Mouse (Mus musculus): Measurements from ENCODE around the gene Hmgb1. TPM values are rescaled to one million over a fixed set of nuclear protein-coding genes. Genes with fewer than 3 reads are reported as not detected.

Gene Hmgb1
- total and polyA plus RNA-seq, 3 experiments: 227 to 899 (median 288) TPM

DNA sequence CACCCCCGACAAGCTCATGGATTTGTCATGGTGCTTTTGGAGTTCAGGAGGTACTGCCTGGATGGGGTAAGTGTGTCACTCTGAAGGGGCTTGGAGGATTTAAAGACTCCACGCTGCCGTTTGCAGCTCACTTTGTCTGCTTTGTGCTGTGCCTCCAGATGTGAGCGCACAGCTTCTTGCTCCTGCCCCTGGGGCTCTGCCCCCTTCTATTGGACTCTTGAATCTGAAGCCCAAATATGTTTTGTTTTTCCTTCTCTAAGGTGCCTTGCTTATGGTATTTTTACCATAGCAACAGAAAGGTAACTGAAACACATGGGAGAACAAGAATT lies 187.6 kb downstream of the Hmgb1 start:
- no peak overlapping the region for H3K4me2 ChIP-seq (ENCODE audit: insufficient read depth, low read depth, poor library complexity, severe bottlenecking)
- peaks cover 0 to 5% of the 10 kb centered on the region in 2 experiments; a peak in 2 of 4 replicates for H3K4me1 ChIP-seq (ENCODE audit: control insufficient read depth in 1 of 2, insufficient read depth in 2 of 2)
- in situ Hi-C loops (cut with MboI; ENCODE audit: low pct_ligation_motif_present, low pct_unique_long_range_greater_than_20kb, low sequenced_read_pairs) (no loop called here), dilution Hi-C loops (cut with MboI; ENCODE audit: extremely low pct_ligation_motif_present, extremely low pct_unique_long_range_greater_than_20kb, low sequenced_read_pairs) (no loop called here)
- no peaks in the 10 kb centered on the region for H3K36me3 ChIP-seq (replicated peaks in 1 of 2; ENCODE audit: control insufficient read depth in 1 of 2, insufficient read depth in 1 of 2, low read length in 1 of 2)
- no peak overlapping the region for H3K27ac ChIP-seq (ENCODE audit: insufficient read depth, low read depth)
- no peak for TF ChIP-seq UBTF (IDR thresholded peaks at IDR 0.05; ENCODE audit: low read depth, low read length)
- TF ChIP-seq TCF12 (IDR thresholded peaks at IDR 0.05; ENCODE audit: low read depth, low read length): no peak
- TF ChIP-seq ZNF384 (IDR thresholded peaks at IDR 0.05; ENCODE audit: low read depth, low read length): no peak
- no peak for TF ChIP-seq MAX (IDR thresholded peaks at IDR 0.05; ENCODE audit: low read length)
- TF ChIP-seq CHD2 (IDR thresholded peaks at IDR 0.05; ENCODE audit: low read length): no peak
- TF ChIP-seq ELF1 (IDR thresholded peaks at IDR 0.05; ENCODE audit: low read depth, low read length): no peak
- no peak for TF ChIP-seq KAT2A (IDR thresholded peaks at IDR 0.05; ENCODE audit: insufficient replicate concordance, low read length)
- TF ChIP-seq IRF4 (IDR thresholded peaks at IDR 0.05; ENCODE audit: low read depth, low read length): no peak
- TF ChIP-seq GABPA (IDR thresholded peaks at IDR 0.05; ENCODE audit: insufficient replicate concordance, low read depth, low read length): no peak
- TF ChIP-seq MAFK (IDR thresholded peaks at IDR 0.05; ENCODE audit: insufficient replicate concordance, low read length): no peak
- TF ChIP-seq BHLHE40 (IDR thresholded peaks at IDR 0.05; ENCODE audit: low read depth, low read length): no peak
- TF ChIP-seq JUND (conservative IDR thresholded peaks at IDR 0.05; ENCODE audit: low read depth, low read length): no peak
- no peak for TF ChIP-seq CHD1 (IDR thresholded peaks at IDR 0.05; ENCODE audit: low read depth, low read length)
- TF ChIP-seq MEF2A (IDR thresholded peaks at IDR 0.05; ENCODE audit: borderline replicate concordance, low read depth, low read length): no peak
- no peak for TF ChIP-seq POLR2A (IDR thresholded peaks at IDR 0.05; ENCODE audit: low read depth, low read length)
- no peak for TF ChIP-seq MYC (IDR thresholded peaks at IDR 0.05; ENCODE audit: low read depth, low read length)
- TF ChIP-seq RAD21 (IDR thresholded peaks at IDR 0.05; ENCODE audit: low read depth, low read length): no peak
- no peak for TF ChIP-seq POLR2AphosphoS2 (IDR thresholded peaks at IDR 0.05; ENCODE audit: low read depth, low read length)
- TF ChIP-seq ZC3H11A (IDR thresholded peaks at IDR 0.05; ENCODE audit: low read depth, low read length): no peak
- no peak overlapping the region for H3K9ac ChIP-seq (ENCODE audit: insufficient read depth, low read depth)
- peaks cover 6% of the 10 kb centered on the region for H3K9me3 ChIP-seq (replicated peaks; ENCODE audit: low read length)
- DNase-seq (ENCODE audit: extremely low read depth): no peak
- H3K4me3 ChIP-seq (replicated peaks in 1 of 3; ENCODE audit: low read depth in 2 of 3, low read length in 2 of 3, poor library complexity in 1 of 3): no peak overlapping the region
- H3K79me2 ChIP-seq (replicated peaks; ENCODE audit: control insufficient read depth, extremely low read depth, insufficient read depth, poor library complexity, severe bottlenecking): no peaks in the 10 kb centered on the region
- no peaks in the 10 kb centered on the region for H3K27me3 ChIP-seq (replicated peaks)

Other genes with a start within 250 kb of the Hmgb1 start
- not detected in 2 replicates for gene Gm42791, start 189.3 kb downstream of the Hmgb1 start, total RNA-seq (2012; rRNA removed)
- gene Gm42791, start 189.3 kb downstream of the Hmgb1 start, total RNA-seq (2014; rRNA removed): 0.42 TPM in 1 of 2 replicates, not detected in the other
- gene Gm42791, start 189.3 kb downstream of the Hmgb1 start, polyA plus RNA-seq (2012; ENCODE audit: insufficient read length, low read depth): 1.3 and 2.1 TPM in 2 replicates
- gene Uspl1, start 139 bp downstream of the Hmgb1 start, total RNA-seq (2012; rRNA removed): 37.9 and 46.8 TPM in 2 replicates
- 40.2 and 43.1 TPM in 2 replicates for gene Uspl1, start 139 bp downstream of the Hmgb1 start, total RNA-seq (2014; rRNA removed)
- gene Uspl1, start 139 bp downstream of the Hmgb1 start, polyA plus RNA-seq (2012; ENCODE audit: insufficient read length, low read depth): 37.7 and 41.6 TPM in 2 replicates
- 1.6 and 2.0 TPM in 2 replicates for gene Alox5ap, start 80.3 kb upstream of the Hmgb1 start, total RNA-seq (2012; rRNA removed)
- 6.7 and 9.9 TPM in 2 replicates for gene Alox5ap, start 80.3 kb upstream of the Hmgb1 start, total RNA-seq (2014; rRNA removed)
- 23.0 and 26.4 TPM in 2 replicates for gene Alox5ap, start 80.3 kb upstream of the Hmgb1 start, polyA plus RNA-seq (2012; ENCODE audit: insufficient read length, low read depth)
- not detected in 2 replicates for gene Medag, start 227.3 kb upstream of the Hmgb1 start, total RNA-seq (2012; rRNA removed)
- not detected in 2 replicates for gene Medag, start 227.3 kb upstream of the Hmgb1 start, total RNA-seq (2014; rRNA removed)
- not detected in 2 replicates for gene Medag, start 227.3 kb upstream of the Hmgb1 start, polyA plus RNA-seq (2012; ENCODE audit: insufficient read length, low read depth)

Measured in CH12.LX (cell line).